Mouse (Mus musculus) midbrain, embryonic 11.5 days (tissue): Measurements from ENCODE around the gene RPS10-NUDT3. TPM values are rescaled to one million over a fixed set of nuclear protein-coding genes. Genes with fewer than 3 reads are reported as not detected.
"Not testable (repeated sequence)": the region's sequence is repeated elsewhere in the genome, so short reads cannot be mapped to it uniquely, and the experiment has no call there.

Source experiments
- ATAC-seq: fragments of 200-750 bp; cut with Nextera tagmentation; 2 replicates; pipeline ENCODE4 v1.8.0; 2017; ENCODE audit warnings: moderate TSS enrichment, moderate library complexity; ENCODE audit not compliant: low FRiP score
- DNase-seq: peaks from one replicate; pipeline ENCODE4 v3.0.0; 2015; ENCODE audit warnings: low spot score; ENCODE audit errors: missing footprints
- H3K27ac ChIP-seq: fragments of 300-500 bp; sonication (generic); 2 replicates; pipeline ENCODE4 v1.5.1; 2014; ENCODE audit warnings: low read depth, low read length
- H3K27me3 ChIP-seq: fragments of 300-500 bp; sonication (generic); 2 replicates; pipeline ENCODE4 v1.6.1; 2014; ENCODE audit warnings: mild to moderate bottlenecking, low read length, moderate library complexity, mixed read lengths; ENCODE audit not compliant: control insufficient read depth, insufficient read depth
- H3K36me3 ChIP-seq: fragments of 300-500 bp; sonication (generic); 2 replicates; pipeline ENCODE4 v1.6.1; 2014; ENCODE audit warnings: mild to moderate bottlenecking, low read length, moderate library complexity, mixed read lengths; ENCODE audit not compliant: control insufficient read depth, insufficient read depth
- H3K4me1 ChIP-seq: fragments of 300-500 bp; sonication (generic); 2 replicates; pipeline ENCODE4 v1.6.1; 2014; ENCODE audit warnings: low read length; ENCODE audit not compliant: control insufficient read depth, insufficient read depth
- H3K4me2 ChIP-seq: fragments of 300-500 bp; sonication (generic); 2 replicates; pipeline ENCODE4 v1.6.1; 2014; ENCODE audit warnings: mild to moderate bottlenecking, moderate library complexity
- H3K4me3 ChIP-seq: fragments of 300-500 bp; sonication (generic); 2 replicates; pipeline ENCODE4 v1.5.1; 2014; ENCODE audit warnings: low read depth, low read length
- H3K9ac ChIP-seq: fragments of 300-500 bp; sonication (generic); 2 replicates; pipeline ENCODE4 v1.6.1; 2014; ENCODE audit warnings: low read length
- H3K9me3 ChIP-seq: fragments of 300-500 bp; sonication (generic); 2 replicates; pipeline ENCODE4 v1.6.1; 2016; ENCODE audit warnings: low read length; ENCODE audit not compliant: control insufficient read depth
- WGBS: fragments of 180-500 bp; shearing (Covaris S2); extraction: QIAGEN DNeasy Blood & Tissue Kit; methylation state at CpG from one replicate; pipeline ENCODE4 v1.1.7; 2014; 5-methylcytosine and 5-hydroxymethylcytosine counted together
- polyA plus RNA-seq: library from polyadenylated mRNA; unstranded; fragments of >200 nt; fragmentation: Nextera tagmentation; extraction: Ambion mirVana; gene quantifications from 2 replicates; pipeline ENCODE4 v1.2.1, GENCODE M21; 2014

Gene RPS10-NUDT3
- polyA plus RNA-seq, 1 experiment from 2014 or later = not detected

- not testable (repeated sequence) for H3K9me3 ChIP-seq, H3K27me3 ChIP-seq, DNase-seq, ATAC-seq, H3K27ac ChIP-seq
- 57% methylated on average over 9 of the region's 9 CpGs for WGBS
- Histone ChIP-seq H3K9ac (peak overlapping the region; percentile 46; the same call in 1 of the 2 replicates), H3K4me2 (peak overlapping the region; percentile 43), H3K36me3 (peaks cover 24% of the 10 kb centered on the region), H3K4me1 (peaks cover 20% of the 10 kb centered on the region), H3K4me3 (peak overlapping the region; percentile 80)
These were observed 517 bp upstream of the RPS10-NUDT3 start for GRCm38 (mm10) chr17:27635575-27635903.

DNA sequence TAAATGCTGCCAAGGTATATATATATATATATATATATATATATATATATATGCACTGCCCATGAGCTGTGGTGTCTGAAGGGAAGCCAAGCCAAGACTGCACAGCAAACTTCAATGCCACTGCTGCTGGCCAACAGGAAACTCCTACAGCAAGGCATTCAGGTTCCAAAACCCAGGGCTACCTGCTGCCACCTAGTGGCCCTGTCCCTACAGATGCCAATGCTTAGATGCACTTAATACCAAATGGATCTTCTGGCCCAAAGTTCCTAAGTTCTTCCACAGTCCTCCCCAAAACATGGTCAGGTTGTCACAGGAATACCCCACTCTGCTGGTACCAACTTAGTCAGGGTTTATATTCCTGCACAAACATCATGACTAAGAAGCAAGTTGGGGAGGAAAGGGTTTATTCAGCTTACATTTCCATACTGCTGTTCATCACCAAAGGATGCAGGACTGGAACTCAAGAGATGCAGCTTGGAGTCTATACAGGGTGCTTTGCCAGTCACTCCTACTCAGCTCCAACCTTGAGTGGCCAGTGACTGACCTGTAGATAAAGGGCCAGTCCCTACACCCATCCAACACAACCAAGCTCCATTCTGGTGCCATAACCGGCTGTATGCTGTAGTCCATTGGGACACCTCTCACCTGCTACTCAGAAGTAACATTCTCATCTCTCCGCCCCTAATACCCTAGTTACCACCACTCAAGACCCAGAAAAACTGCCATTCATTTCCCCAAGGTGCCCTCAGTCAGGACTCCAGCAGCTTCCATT, 5.6 kb downstream of the RPS10-NUDT3 start:
- Histone ChIP-seq H3K4me1 (peaks cover 25% of the 10 kb centered on the region), H3K4me3 (no peak overlapping the region), H3K9me3 (no peaks in the 10 kb centered on the region), H3K27me3 (no peaks in the 10 kb centered on the region), H3K9ac (no peak overlapping the region), H3K27ac (no peak overlapping the region), H3K4me2 (no peak overlapping the region), H3K36me3 (peaks cover 28% of the 10 kb centered on the region)
- ATAC-seq (no peak), DNase-seq (peak; percentile 96)
- 73% methylated on average over 2 of the region's 2 CpGs for WGBS

DNA sequence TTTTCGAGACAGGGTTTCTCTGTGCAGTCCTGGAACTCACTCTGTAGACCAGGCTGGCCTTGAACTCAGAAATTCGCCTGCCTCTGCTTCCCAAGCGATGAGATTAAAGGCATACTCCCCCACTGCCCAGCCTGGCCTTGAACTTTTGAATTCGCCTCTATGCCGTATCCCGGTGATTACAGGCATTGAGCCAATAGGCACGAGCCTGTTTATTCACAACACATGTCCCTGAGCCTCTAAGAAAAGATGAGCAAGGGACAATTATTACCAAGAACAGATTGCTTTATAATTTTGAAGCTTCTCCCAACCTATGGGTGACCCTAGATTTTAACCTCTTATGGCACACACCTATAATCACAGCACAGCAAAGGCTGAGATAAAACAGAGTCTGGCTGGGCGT, 6.6 kb downstream of the RPS10-NUDT3 start:
- ATAC-seq (no peak), DNase-seq (no peak)
- no peak overlapping the region for H3K27ac ChIP-seq
- peaks cover 18% of the 10 kb centered on the region for H3K4me1 ChIP-seq
- H3K9me3 ChIP-seq = no peaks in the 10 kb centered on the region
- 93% methylated on average over 8 of the region's 8 CpGs for WGBS
- peaks cover 25% of the 10 kb centered on the region for H3K36me3 ChIP-seq
- no peak overlapping the region for H3K9ac ChIP-seq
- no peak overlapping the region for H3K4me3 ChIP-seq
- H3K4me2 ChIP-seq = no peak overlapping the region
- H3K27me3 ChIP-seq = no peaks in the 10 kb centered on the region

DNA sequence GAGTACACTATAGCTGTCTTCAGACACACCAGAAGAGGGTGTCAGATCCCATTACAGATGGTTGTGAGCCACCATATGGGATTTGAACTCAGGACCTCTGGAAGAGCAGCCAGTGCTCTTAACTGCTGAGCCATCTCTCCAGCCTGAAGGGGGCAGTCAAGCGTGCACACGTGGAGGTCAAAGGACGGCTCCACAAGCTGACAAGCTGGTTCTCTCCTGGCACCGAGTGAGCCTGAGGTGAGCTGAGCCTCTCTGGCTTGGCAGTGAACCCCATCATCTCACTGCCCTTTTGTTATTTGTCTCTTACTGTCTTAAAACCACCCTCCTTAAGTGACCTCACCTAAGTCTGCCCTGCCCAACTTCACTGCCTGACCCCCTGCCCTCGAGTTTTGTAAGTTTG, 7.6 kb downstream of the RPS10-NUDT3 start:
- no peaks in the 10 kb centered on the region for H3K9me3 ChIP-seq
- H3K27ac ChIP-seq = no peak overlapping the region
- H3K4me2 ChIP-seq = no peak overlapping the region
- H3K27me3 ChIP-seq = no peaks in the 10 kb centered on the region
- no peak overlapping the region for H3K4me3 ChIP-seq
- no peak overlapping the region for H3K9ac ChIP-seq
- H3K4me1 ChIP-seq = peaks cover 12% of the 10 kb centered on the region
- H3K36me3 ChIP-seq = peaks cover 21% of the 10 kb centered on the region
- ATAC-seq = no peak
- no peak for DNase-seq
- 42% methylated on average over 5 of the region's 5 CpGs for WGBS

- WGBS = 24% methylated on average over 5 of the region's 5 CpGs
- H3K4me3 ChIP-seq = no peak overlapping the region
- no peak overlapping the region for H3K9ac ChIP-seq
- ATAC-seq (no peak), DNase-seq (peak; percentile 89)
- no peaks in the 10 kb centered on the region for H3K27me3 ChIP-seq
- no peaks in the 10 kb centered on the region for H3K9me3 ChIP-seq
- H3K4me2 ChIP-seq = no peak overlapping the region
- H3K36me3 ChIP-seq = peaks cover 15% of the 10 kb centered on the region
- peak overlapping the region; percentile 10; the same call in 1 of the 2 replicates for H3K27ac ChIP-seq
- peaks cover 12% of the 10 kb centered on the region for H3K4me1 ChIP-seq
These were observed 8.3 kb downstream of the RPS10-NUDT3 start for GRCm38 (mm10) chr17:27626681-27627080.

DNA sequence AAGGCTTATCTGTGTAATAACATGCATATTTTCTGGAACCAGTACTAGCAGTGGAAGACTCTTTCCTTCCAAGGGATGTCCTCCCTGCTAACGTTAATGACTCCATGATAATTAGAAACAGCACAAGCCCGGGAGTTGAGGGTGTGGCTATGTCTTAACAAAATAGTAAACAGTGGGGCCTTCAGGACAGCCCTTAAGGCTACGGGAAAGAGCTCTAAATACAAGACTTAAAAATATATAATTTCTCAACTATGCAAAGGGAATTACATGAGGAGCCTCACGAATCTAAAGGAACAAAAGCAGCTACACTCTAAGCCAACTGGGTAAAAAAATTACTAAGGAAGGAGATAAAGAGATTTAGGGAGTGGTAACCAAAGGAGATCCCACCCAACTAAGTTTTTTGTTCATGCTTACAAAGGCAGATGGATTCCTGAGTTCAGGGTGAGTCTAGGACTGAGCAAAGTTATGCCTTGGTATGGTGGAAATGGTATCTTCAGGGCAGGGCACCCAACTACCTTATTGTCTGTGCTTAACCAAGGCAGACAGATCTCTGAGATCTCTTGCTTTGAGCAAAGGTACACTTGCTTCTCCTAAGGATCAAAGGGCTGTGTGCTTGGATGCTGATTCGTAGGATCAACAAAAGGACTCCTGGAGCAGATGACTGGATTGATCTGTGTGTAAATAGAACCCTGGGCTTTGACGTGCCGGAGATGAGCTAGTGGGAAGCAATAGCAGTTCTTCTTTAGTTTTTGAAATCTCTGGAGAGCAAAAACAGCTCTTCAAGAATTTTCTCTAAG, 9.4 kb downstream of the RPS10-NUDT3 start:
- WGBS = 34% methylated on average over 7 of the region's 7 CpGs
- Histone ChIP-seq H3K27me3 (no peaks in the 10 kb centered on the region), H3K9ac (0 out of 2 replicates have a peak overlapping the region, but pooled peaks have one; percentile 14), H3K36me3 (peaks cover 5% of the 10 kb centered on the region), H3K27ac (no peak overlapping the region), H3K9me3 (no peaks in the 10 kb centered on the region), H3K4me3 (no peak overlapping the region), H3K4me1 (peaks cover 19% of the 10 kb centered on the region), H3K4me2 (no peak overlapping the region)
- DNase-seq (no peak), ATAC-seq (no peak)

DNA sequence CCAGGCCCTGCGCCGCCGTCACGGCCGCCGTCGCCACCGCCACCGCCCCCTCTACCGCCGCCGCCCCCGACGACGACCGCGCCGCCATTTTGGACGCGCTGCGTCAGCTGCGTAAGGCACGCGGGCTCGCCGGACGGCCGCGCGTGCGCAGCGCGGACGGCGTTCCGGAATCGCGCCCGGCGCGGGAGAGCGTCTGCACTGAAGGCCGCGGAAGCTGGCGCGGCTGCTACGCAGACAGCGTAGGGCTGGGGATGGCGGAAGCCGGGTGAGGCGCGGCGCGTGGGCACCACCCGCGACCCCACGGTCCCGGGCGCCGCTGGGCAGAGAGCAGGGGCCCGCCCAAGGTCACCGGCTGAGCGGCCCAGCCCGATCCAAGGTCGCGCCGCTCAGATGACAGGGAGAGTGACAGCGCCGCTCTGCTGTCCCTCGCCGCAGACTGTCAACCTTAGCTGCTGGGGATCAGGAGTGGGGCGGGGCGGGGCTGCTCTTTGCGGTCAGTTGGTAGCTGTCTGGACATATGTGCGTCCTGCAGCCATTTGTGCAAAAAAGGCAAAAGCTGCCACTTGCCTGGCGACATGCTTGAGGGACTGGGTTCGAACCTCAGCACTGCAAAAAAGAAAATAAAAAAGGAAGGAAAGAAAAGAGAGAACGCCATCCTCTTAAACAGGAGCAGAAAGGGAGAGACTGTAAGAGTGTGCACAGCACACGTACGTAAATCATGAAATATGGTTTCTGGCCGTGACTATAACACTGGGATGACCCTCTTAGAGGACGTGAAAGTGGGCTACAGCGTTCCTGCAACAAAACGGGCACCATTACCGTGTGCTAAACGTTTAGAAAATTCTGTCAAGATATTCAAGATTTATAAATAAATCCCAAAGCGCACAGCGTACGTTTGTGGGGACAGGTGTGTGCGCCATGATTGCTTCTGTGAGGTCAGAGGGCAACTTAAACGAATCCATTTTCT, 11.4 kb downstream of the RPS10-NUDT3 start, which contains the start of gene Nudt3:
Gene Nudt3, minus strand, starts transcription at position 136 of the 967 bp plus-strand sequence.
- Histone ChIP-seq H3K4me1 (peaks cover 26% of the 10 kb centered on the region), H3K4me2 (peak within 1 kb of the TSS; percentile 63), H3K27me3 (no peaks in the 10 kb centered on the region), H3K9ac (peak within 1 kb of the TSS; percentile 97), H3K4me3 (peak within 1 kb of the TSS; percentile 67), H3K9me3 (no peaks in the 10 kb centered on the region), H3K27ac (peak within 1 kb of the TSS; percentile 90), H3K36me3 (no peaks in the 10 kb centered on the region)
- peak; percentile 99 for DNase-seq
- ATAC-seq = peak; percentile 89
- WGBS = 9% methylated on average over 84 of the region's 91 CpGs

DNA sequence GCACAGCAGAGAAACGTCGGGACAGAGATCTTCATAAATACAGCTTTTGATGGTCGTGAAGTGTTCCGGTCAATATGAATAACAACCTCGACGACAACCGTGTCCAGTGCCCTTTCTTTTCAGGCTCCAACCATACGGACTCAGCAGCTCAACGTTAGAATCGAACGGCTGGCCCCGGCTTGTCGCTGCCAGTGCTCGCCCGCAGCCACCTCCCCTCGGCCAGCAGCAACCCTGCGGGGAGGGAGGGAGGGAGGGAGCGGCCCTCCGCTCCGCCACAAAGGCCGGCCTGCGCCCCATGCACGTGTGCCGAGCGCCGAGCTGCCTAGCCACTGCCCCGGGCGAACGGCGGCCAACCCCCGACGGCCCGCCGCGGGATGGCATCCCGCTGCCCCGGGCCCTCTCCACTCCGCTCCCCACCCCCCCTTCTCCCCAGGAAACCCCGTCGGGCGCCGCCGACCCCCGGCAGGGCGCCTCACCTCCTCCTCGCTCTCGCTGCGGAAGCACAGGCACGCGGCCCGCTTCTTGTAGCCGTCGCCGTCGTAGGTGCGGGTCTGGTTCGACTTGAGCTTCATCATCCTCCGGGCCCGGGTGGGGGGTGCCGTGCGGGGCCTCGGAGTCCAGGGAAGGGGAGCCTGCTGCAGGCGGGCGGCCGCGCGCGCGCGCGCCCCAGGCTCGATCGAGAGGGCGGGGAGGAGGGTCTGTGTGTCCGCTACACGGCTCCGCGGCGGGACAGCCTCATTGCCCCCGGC, 12.2 kb downstream of the RPS10-NUDT3 start:
- Histone ChIP-seq H3K4me3 (peak overlapping the region; percentile 67), H3K27me3 (no peaks in the 10 kb centered on the region), H3K4me1 (peaks cover 26% of the 10 kb centered on the region), H3K36me3 (peaks cover 3% of the 10 kb centered on the region; the same call in 1 of the 2 replicates), H3K9ac (peak overlapping the region; percentile 97), H3K27ac (peak overlapping the region; percentile 90), H3K4me2 (peak overlapping the region; percentile 63), H3K9me3 (no peaks in the 10 kb centered on the region)
- WGBS = under 1% methylated on average over 60 of the region's 80 CpGs
- DNase-seq = peak; percentile 94
- peak; percentile 49 for ATAC-seq
